Mouse (Mus musculus): ENCODE data around the gene Plin4.

GRCm38 (mm10) chr17:56078880-56079795, 30.5 kb downstream of the Plin4 start, which contains the start of gene Hdgfl2:
- TF ChIP-seq CTCF (IDR thresholded peaks at IDR 0.05; ENCODE audit: low read depth, low read length) (no peak), POLR2A (IDR thresholded peaks at IDR 0.05; ENCODE audit: extremely low read depth, insufficient read depth, low read length) (peak; percentile 95)

Data from liver, adult 2 months (tissue).